Mouse (Mus musculus): ENCODE measurements at regions not wholly inside any gene's neighbourhood (a gene's known extent, or its start where the extent isn't known, plus 50 kb on each side); places are given as distances from the start of the nearest gene placed in this dataset.

- TF ChIP-seq KAT2A (IDR thresholded peaks at IDR 0.05; ENCODE audit: insufficient replicate concordance, low read length) = no peak
- TF ChIP-seq CTCF (conservative IDR thresholded peaks at IDR 0.05 in 1 of 2, IDR thresholded peaks at IDR 0.05 in 1 of 2; ENCODE audit: low read depth in 2 of 2, low read length in 2 of 2) = no peak
- no peak for TF ChIP-seq NRF1 (IDR thresholded peaks at IDR 0.05; ENCODE audit: low read depth, low read length)
- no peak for TF ChIP-seq SIN3A (IDR thresholded peaks at IDR 0.05; ENCODE audit: low read length)
- TF ChIP-seq POLR2A (IDR thresholded peaks at IDR 0.05; ENCODE audit: low read depth, low read length) = no peak
- no peak for TF ChIP-seq EP300 (IDR thresholded peaks at IDR 0.05; ENCODE audit: low read length)
- no peak for TF ChIP-seq E2F4 (IDR thresholded peaks at IDR 0.05; ENCODE audit: insufficient replicate concordance, low read depth, low read length)
- TF ChIP-seq HCFC1 (IDR thresholded peaks at IDR 0.05; ENCODE audit: low read depth, low read length) = no peak
- TF ChIP-seq POLR2AphosphoS2 (IDR thresholded peaks at IDR 0.05; ENCODE audit: low read depth, low read length) = no peak
- TF ChIP-seq MXI1 (IDR thresholded peaks at IDR 0.05; ENCODE audit: low read depth, low read length) = no peak
Measured at GRCm38 (mm10) chr5:12925466-12925865, 199.7 kb upstream of the Sema3a start.

All from CH12.LX (cell line).